Mouse (Mus musculus) stomach, postnatal 0 days (tissue): ENCODE results near the gene Slx4ip.

Experiments
- CTCF ChIP-seq: IDR thresholded peaks from 2 replicates; pipeline ENCODE4 v1.5.1; 2016; ENCODE audit warnings: antibody characterized with exemption, low read depth, mild to moderate bottlenecking, moderate library complexity
- EP300 ChIP-seq: optimal IDR thresholded peaks from 2 replicates; pipeline ENCODE3; 2016; ENCODE audit warnings: antibody characterized with exemption

- TF ChIP-seq CTCF: no peak
- TF ChIP-seq EP300: no peak
Measured at GRCm38 (mm10) chr2:137115241-137116024, 224.4 kb downstream of the Slx4ip start.
